Mouse (Mus musculus): ENCODE measurements around the gene Rhof.

Rhof gene

GRCm38 (mm10) chr5:123148073-123148722 is 15.7 kb upstream of the Rhof start:
- no peak for DNase-seq (ENCODE audit: low spot score in 2 of 2)

DNA sequence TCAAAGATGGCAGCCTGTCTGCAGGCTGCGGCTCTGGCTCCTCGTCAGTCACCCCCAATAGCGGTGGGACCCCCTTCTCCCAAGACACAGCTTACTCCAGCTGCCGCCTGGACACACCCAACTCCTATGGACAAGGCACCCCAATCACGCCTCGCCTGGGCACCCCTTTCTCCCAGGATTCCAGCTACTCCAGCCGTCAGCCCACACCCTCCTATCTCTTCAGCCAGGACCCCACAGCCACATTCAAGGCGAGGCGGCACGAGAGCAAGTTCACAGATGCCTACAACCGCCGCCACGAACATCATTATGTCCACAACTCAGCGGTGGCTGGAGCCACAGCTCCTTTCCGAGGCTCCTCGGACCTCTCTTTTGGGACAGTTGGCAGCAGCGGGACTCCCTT is 15.1 kb upstream of the Rhof start:
- no peak for DNase-seq (ENCODE audit: low spot score in 2 of 2)

GRCm38 (mm10) chr5:123146357-123146756 is 13.9 kb upstream of the Rhof start:
- DNase-seq (ENCODE audit: low spot score in 2 of 2) = no peak

DNA sequence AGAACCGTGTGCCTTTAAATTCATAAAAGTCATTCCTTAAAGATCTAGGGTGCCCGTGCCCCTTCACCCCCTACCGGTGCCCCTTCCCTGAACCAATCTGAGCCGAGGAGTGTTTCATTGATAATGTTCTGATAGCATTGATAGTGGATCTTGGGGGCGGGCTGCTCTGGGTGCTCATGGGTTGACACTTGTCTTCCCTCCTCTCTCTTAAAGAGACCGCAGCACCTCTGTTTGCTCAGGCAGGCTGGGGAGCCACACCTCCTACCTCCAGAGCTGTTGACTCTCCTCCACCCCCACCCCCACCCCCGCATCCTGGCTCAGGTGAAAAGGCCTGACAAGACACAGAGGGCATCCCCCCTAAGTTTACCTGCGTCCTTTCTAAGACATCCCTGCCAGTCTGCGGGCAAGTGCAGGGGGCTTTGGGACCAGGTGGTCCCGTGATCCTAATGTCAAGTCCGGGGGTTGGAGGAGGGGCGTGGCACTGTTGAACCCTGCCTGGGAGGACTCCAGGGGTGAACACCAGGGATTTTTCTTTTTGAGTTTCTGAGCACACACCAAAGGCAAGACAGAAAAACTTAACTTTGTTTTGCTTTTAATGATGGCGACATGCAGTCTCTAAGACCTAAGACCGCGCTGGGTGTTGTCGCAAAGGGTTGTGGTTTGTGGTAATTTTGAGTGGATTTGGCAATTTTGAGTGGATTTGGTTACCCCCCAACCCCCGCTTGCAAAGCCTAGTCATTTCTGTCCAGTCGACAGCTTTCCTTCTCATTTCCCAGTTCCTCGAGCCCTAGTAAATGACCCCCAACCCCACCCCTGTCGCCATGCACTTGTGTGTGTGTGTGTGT is 12.5 kb upstream of the Rhof start:
- DNase-seq (ENCODE audit: low spot score in 2 of 2) = no peak

DNA sequence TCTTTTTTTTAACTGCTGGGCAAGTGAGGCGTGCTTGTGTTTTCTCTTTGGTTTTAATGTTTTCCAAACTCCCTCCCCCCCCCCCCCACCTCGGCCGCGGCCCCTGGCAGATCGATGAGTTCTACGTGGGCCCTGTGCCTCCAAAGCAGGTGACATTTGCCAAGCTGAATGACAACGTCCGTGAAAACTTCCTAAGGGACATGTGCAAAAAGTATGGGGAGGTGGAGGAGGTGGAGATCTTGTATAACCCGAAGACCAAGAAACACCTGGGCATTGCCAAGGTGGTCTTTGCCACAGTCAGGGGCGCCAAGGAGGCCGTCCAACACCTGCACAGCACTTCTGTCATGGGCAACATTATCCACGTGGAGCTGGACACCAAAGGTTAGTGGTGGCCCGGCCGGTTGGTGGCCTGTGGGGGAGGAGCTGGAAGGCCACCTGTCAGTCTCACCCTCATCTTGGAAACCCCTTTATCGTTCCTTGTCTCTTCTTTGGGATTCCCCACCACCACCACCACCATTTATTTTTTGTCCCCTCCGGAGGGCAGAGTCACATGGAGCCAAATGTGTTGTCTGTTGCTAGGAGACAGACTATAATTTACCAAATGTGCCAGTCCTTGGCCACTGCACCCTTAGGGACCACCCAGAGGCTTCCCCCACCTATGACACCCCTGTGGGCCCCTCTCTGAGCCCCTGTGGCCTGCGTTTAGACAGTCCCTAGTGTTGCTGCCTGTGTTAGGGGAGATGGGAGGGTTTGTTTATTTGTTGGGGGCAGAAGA is 11.7 kb upstream of the Rhof start:
- DNase-seq (ENCODE audit: low spot score in 2 of 2) = no peak

DNA sequence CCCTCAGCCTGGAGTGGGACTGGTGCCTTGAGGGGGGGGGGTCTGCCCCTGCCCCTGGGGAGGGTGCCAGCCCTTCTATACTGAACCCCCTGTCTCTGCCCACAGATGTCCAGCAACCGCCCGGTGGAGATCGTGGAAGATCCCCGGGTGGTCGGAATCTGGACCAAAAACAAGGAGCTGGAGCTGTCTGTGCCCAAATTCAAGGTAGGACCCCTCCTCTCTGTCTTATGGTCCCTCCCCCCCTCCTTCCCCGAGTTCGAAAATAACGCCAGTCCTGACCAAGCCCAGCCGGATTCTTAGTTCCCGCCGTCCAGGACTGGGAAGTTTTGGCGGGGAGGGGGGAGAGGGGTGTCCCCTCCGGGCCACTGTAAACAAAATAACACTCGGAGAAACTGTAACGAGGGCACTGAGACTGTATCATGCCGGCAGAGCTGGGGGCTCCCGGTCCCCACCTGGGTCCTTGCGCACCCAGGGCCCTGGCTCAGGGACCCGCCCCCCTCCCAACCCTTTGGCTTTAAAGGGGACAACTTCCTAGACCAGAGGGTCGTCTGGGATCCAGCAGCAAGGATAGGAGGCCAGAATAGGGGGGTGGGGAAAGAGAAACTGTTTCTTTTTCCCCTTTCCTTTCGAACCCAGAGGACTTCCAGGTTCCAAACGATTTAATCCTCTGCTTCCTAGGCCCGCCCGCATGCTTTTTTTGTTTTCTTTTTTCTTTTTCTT is 10.9 kb upstream of the Rhof start:
- DNase-seq (ENCODE audit: low spot score in 2 of 2) = no peak

- DNase-seq (ENCODE audit: low spot score in 2 of 2) = no peak
These were observed 10.0 kb upstream of the Rhof start, which contains the start of gene Setd1b for GRCm38 (mm10) chr5:123142161-123143157. TSS of gene Setd1b (plus strand) at chr5:123142193.

- DNase-seq (ENCODE audit: low spot score in 2 of 2) = no peak
These were observed 9.2 kb upstream of the Rhof start for GRCm38 (mm10) chr5:123141555-123142160.

- peak; percentile 90 to 96 for DNase-seq (ENCODE audit: low spot score in 2 of 2)
These were observed 8.4 kb upstream of the Rhof start for GRCm38 (mm10) chr5:123140694-123141554.

GRCm38 (mm10) chr5:123139722-123140627 is 7.5 kb upstream of the Rhof start:
- no peak for DNase-seq (ENCODE audit: low spot score in 2 of 2)

- DNase-seq (ENCODE audit: low spot score in 2 of 2) = peak in 1 of 2 experiments; percentile 88
These were observed 6.6 kb upstream of the Rhof start for GRCm38 (mm10) chr5:123138953-123139721.

- DNase-seq (ENCODE audit: low spot score in 2 of 2) = no peak
These were observed 5.9 kb upstream of the Rhof start for GRCm38 (mm10) chr5:123138230-123138911.

DNA sequence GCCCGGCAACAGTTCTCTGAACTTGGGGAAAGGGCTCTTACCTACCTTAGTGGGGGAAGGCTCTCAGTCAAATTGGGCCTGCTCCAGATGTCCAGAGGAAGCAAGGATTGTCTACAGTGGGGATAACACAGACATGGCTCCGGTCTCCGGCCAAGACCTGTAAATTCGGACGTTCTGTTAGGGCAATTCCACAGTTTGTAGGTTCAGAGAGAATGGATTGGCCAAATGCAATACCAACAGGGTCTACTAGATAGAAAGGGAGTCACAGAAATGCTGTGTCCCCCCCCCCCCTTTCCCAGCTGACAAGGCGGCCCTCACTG is 5.4 kb upstream of the Rhof start:
- DNase-seq (ENCODE audit: low spot score in 2 of 2) = no peak

DNA sequence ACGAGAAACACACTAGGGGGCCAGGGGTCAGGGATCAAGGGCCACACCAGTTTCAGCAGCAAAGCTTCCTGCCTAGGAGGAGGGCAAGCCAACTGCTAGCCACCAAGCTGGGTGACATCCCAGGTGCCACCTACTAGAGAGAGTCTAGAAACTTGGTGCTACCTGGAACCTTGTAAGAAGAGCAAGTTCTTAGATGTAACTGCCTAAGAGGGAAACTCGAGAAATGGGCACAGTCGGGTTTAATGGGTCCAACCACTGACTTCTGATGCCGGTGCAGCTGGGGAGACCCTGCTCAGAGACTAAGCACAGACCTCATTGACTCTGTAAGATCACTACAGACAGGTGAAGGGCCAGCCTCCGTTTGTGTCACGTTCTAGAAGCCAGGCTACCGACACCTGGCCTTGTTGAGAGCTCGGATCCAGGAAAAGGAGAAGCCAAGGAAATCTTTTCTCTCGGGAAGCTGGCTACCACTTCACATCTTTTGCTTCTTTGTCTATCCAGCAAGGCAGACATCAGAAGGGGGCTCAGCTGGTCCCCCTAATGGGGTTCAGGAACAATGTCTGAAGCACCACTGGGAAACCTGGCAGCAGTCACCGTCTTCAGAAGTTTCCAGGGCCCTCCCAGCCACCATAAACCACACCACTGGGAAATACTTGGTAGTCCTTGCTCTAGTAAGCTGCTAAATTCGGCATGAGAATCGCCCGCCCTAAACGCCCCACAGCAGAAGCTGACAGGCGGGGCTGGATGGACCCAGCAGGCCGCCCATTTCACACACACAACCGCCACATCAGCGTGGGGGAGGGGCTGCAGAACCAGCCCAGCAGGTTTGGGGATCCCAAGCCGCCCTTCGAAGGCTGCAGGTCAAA is 4.8 kb upstream of the Rhof start:
- DNase-seq (ENCODE audit: low spot score in 2 of 2) = peak in 1 of 2 experiments; percentile 73

- DNase-seq (ENCODE audit: low spot score in 2 of 2) = peak in 1 of 2 experiments; percentile 88
These were observed 4.0 kb upstream of the Rhof start for GRCm38 (mm10) chr5:123136361-123137043.
